Mouse (Mus musculus): ENCODE measurements around the gene Ice2. TPM values are rescaled to one million over a fixed set of nuclear protein-coding genes. Genes with fewer than 3 reads are reported as not detected.
A peak's percentile ranks its signal among the peaks of the same experiment; 100 is the strongest.

Gene Ice2
- polyA plus RNA-seq, 1 experiment: 2.6 TPM

DNA sequence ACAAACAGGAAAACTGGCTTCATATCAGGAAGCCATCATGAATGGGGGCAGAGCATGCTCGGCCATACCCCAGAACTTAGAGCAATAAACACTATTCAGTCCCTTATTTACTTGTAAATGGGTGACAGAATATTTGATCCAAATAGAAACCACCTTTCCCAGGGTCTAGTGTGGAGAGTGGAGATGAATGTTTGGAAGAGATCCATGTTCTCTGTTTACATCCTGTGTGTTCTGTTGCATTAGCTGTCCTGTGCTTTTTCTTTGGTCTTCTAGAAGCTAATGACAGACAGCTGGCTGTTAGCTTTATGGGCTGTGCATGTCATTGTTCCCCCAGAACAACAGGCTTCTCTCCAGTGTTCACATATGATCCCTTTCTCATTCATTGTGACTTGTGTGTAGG, 12.8 kb upstream of the Ice2 start:
- Histone ChIP-seq H3K27me3 (ENCODE audit: control insufficient read depth, insufficient read depth, insufficient read length) (no peaks in the 10 kb centered on the region), H3K79me3 (ENCODE audit: low read depth) (no peaks in the 10 kb centered on the region), H3K79me2 (ENCODE audit: control insufficient read depth, insufficient read depth) (no peaks in the 10 kb centered on the region), H3K4me3 (ENCODE audit: insufficient read depth, poor library complexity, severe bottlenecking) (no peak overlapping the region), H3ac (ENCODE audit: control insufficient read depth, insufficient read length, low read depth) (no peak overlapping the region), H3K36me3 (ENCODE audit: control insufficient read depth, insufficient read depth) (no peaks in the 10 kb centered on the region)
- TF ChIP-seq USF1 (IDR thresholded peaks at IDR 0.05; ENCODE audit: low read depth) (no peak), MYOG (IDR thresholded peaks at IDR 0.05; ENCODE audit: control insufficient read depth, extremely low read depth, insufficient read length) (no peak), FOSL1 (IDR thresholded peaks at IDR 0.05; ENCODE audit: insufficient read depth, low read length, poor library complexity, severe bottlenecking) (no peak), MAX (IDR thresholded peaks at IDR 0.05) (no peak), MYOD1 (IDR thresholded peaks at IDR 0.05; ENCODE audit: control insufficient read depth, insufficient read length, low read depth) (no peak), CTCF (IDR thresholded peaks at IDR 0.05; ENCODE audit: control insufficient read depth, insufficient read depth, insufficient read length) (no peak), CEBPB (IDR thresholded peaks at IDR 0.05; ENCODE audit: low read depth) (no peak)

DNA sequence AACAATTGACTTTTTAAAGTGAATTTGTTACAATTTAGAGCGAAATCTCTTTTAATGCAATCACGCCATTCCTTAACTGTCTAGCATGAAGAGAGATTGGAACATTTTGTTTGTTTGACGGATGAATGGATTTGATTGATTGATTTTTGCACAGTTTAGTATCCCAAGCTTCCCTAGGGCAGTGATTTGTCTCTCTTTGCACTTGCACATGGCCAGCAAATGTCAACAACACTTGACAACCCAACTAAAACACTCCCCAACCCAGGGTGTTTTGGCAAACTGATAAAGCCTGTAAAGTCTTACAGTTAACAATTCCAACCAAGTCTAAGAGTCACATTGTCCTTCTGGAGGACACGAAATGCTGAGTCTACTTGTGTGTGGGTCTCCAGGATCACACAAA, 10.4 kb upstream of the Ice2 start:
- Histone ChIP-seq H3K27me3 (ENCODE audit: control insufficient read depth, insufficient read depth, insufficient read length) (no peaks in the 10 kb centered on the region), H3K79me2 (ENCODE audit: control insufficient read depth, insufficient read depth) (no peaks in the 10 kb centered on the region), H3K4me3 (ENCODE audit: insufficient read depth, poor library complexity, severe bottlenecking) (no peak overlapping the region), H3ac (ENCODE audit: control insufficient read depth, insufficient read length, low read depth) (no peak overlapping the region), H3K79me3 (ENCODE audit: low read depth) (no peaks in the 10 kb centered on the region), H3K36me3 (ENCODE audit: control insufficient read depth, insufficient read depth) (no peaks in the 10 kb centered on the region)
- TF ChIP-seq FOSL1 (IDR thresholded peaks at IDR 0.05; ENCODE audit: insufficient read depth, low read length, poor library complexity, severe bottlenecking): no peak

DNA sequence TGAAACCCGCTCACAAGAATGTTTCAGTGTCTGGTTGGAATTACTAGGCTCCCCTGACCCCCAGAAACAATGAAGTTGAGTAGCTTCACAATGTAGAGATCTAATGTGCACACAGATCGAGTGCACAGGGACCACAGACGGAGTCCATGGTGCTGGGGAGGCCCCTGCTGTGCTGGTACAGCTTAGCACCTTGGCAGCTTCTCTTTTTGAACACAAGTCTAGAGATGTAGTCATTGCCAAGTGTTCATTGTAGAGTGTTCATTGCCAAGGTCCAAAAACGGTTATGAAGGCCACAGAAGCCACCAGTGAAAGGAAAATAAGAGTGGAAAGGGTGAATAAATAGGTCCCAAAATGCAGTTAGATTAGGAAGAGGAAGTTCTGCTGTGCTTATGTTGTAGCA, 7.1 kb upstream of the Ice2 start:
- H3ac ChIP-seq (ENCODE audit: control insufficient read depth, insufficient read length, low read depth): no peak overlapping the region
- no peaks in the 10 kb centered on the region for H3K27me3 ChIP-seq (ENCODE audit: control insufficient read depth, insufficient read depth, insufficient read length)
- TF ChIP-seq CTCF (IDR thresholded peaks at IDR 0.05; ENCODE audit: control insufficient read depth, insufficient read depth, insufficient read length): no peak
- TF ChIP-seq MYOD1 (IDR thresholded peaks at IDR 0.05; ENCODE audit: control insufficient read depth, insufficient read length, low read depth): no peak
- no peak for TF ChIP-seq CEBPB (IDR thresholded peaks at IDR 0.05; ENCODE audit: low read depth)

DNA sequence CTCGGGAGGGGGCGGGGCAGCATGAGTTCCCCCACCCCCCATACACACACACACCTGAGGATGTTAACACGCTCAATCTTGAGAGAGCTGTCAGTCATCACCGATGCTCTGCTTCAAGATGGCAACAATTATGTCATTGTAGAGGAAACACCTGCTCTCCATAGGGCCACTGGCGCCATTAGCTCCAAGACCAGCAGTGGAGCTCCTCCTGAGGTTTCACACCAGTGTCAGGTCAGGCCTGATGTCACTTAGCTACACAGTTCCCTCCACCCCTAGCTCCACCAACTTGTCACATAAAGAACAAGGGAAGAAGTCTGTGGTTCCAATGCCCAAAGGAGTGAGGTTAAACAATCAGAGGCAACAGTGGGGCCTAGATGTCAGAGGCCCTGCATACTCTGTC, 3.5 kb upstream of the Ice2 start:
- Histone ChIP-seq H3K79me3 (ENCODE audit: low read depth) (peaks cover 6% of the 10 kb centered on the region), H3K27me3 (ENCODE audit: control insufficient read depth, insufficient read depth, insufficient read length) (no peaks in the 10 kb centered on the region), H3K4me3 (ENCODE audit: insufficient read depth, poor library complexity, severe bottlenecking) (no peak overlapping the region), H3K79me2 (ENCODE audit: control insufficient read depth, insufficient read depth) (peaks cover 14% of the 10 kb centered on the region), H3K36me3 (ENCODE audit: control insufficient read depth, insufficient read depth) (no peaks in the 10 kb centered on the region), H3ac (ENCODE audit: control insufficient read depth, insufficient read length, low read depth) (no peak overlapping the region)
- TF ChIP-seq USF1 (IDR thresholded peaks at IDR 0.05; ENCODE audit: low read depth) (no peak), MAX (IDR thresholded peaks at IDR 0.05) (no peak), MYOD1 (IDR thresholded peaks at IDR 0.05; ENCODE audit: control insufficient read depth, insufficient read length, low read depth) (no peak), FOSL1 (IDR thresholded peaks at IDR 0.05; ENCODE audit: insufficient read depth, low read length, poor library complexity, severe bottlenecking) (no peak), MYOG (IDR thresholded peaks at IDR 0.05; ENCODE audit: control insufficient read depth, extremely low read depth, insufficient read length) (no peak), CEBPB (IDR thresholded peaks at IDR 0.05; ENCODE audit: low read depth) (no peak), CTCF (IDR thresholded peaks at IDR 0.05; ENCODE audit: control insufficient read depth, insufficient read depth, insufficient read length) (no peak)

More for the DNA sequence above, 7.1 kb upstream of the Ice2 start:
- H3K79me2 ChIP-seq (ENCODE audit: control insufficient read depth, insufficient read depth): no peaks in the 10 kb centered on the region
- no peaks in the 10 kb centered on the region for H3K79me3 ChIP-seq (ENCODE audit: low read depth)
- no peak overlapping the region for H3K4me3 ChIP-seq (ENCODE audit: insufficient read depth, poor library complexity, severe bottlenecking)
- H3K36me3 ChIP-seq (ENCODE audit: control insufficient read depth, insufficient read depth): no peaks in the 10 kb centered on the region

- Histone ChIP-seq H3K4me3 (ENCODE audit: insufficient read depth, poor library complexity, severe bottlenecking) (peak overlapping the region; percentile 83), H3K79me3 (ENCODE audit: low read depth) (peaks cover 6% of the 10 kb centered on the region), H3K79me2 (ENCODE audit: control insufficient read depth, insufficient read depth) (peaks cover 15% of the 10 kb centered on the region), H3ac (ENCODE audit: control insufficient read depth, insufficient read length, low read depth) (no peak overlapping the region), H3K36me3 (ENCODE audit: control insufficient read depth, insufficient read depth) (peaks cover 14% of the 10 kb centered on the region), H3K27me3 (ENCODE audit: control insufficient read depth, insufficient read depth, insufficient read length) (no peaks in the 10 kb centered on the region)
- TF ChIP-seq CTCF (IDR thresholded peaks at IDR 0.05; ENCODE audit: control insufficient read depth, insufficient read depth, insufficient read length) (no peak), FOSL1 (IDR thresholded peaks at IDR 0.05; ENCODE audit: insufficient read depth, low read length, poor library complexity, severe bottlenecking) (no peak), MAX (IDR thresholded peaks at IDR 0.05) (no peak), USF1 (IDR thresholded peaks at IDR 0.05; ENCODE audit: low read depth) (no peak), MYOG (IDR thresholded peaks at IDR 0.05; ENCODE audit: control insufficient read depth, extremely low read depth, insufficient read length) (no peak), CEBPB (IDR thresholded peaks at IDR 0.05; ENCODE audit: low read depth) (no peak), MYOD1 (IDR thresholded peaks at IDR 0.05; ENCODE audit: control insufficient read depth, insufficient read length, low read depth) (no peak)
Observed at GRCm38 (mm10) chr9:69397432-69397759, 310 bp upstream of the Ice2 start.

DNA sequence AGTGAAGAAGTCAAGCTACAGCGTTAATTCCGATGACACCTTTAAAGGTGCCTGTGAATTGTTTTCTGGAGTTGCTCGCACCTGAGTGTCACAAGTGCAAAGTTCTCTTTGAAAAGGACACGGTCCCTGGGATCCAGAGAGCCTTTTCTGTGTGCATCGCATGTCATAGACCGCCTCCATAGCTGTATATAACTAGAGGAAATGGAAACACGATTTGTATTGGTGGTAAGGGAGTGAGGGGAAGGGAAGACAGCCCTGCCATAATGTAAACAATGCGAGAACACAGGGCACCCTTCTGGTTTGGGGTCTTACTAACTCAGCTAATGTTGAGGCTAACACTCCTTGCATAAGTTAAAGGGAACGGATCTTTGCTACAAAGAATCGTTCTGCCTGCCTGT, 746 bp downstream of the Ice2 start:
- no peak for TF ChIP-seq MYOD1 (IDR thresholded peaks at IDR 0.05; ENCODE audit: control insufficient read depth, insufficient read length, low read depth)
- TF ChIP-seq MYOG (IDR thresholded peaks at IDR 0.05; ENCODE audit: control insufficient read depth, extremely low read depth, insufficient read length): no peak
- no peak for TF ChIP-seq CEBPB (IDR thresholded peaks at IDR 0.05; ENCODE audit: low read depth)
- no peak for TF ChIP-seq CTCF (IDR thresholded peaks at IDR 0.05; ENCODE audit: control insufficient read depth, insufficient read depth, insufficient read length)
- TF ChIP-seq USF1 (IDR thresholded peaks at IDR 0.05; ENCODE audit: low read depth): no peak
- TF ChIP-seq FOSL1 (IDR thresholded peaks at IDR 0.05; ENCODE audit: insufficient read depth, low read length, poor library complexity, severe bottlenecking): no peak
- TF ChIP-seq MAX (IDR thresholded peaks at IDR 0.05): no peak
- Histone ChIP-seq H3K79me2 (ENCODE audit: control insufficient read depth, insufficient read depth) (peaks cover 15% of the 10 kb centered on the region), H3K27me3 (ENCODE audit: control insufficient read depth, insufficient read depth, insufficient read length) (no peaks in the 10 kb centered on the region), H3K36me3 (ENCODE audit: control insufficient read depth, insufficient read depth) (peaks cover 14% of the 10 kb centered on the region), H3ac (ENCODE audit: control insufficient read depth, insufficient read length, low read depth) (peak overlapping the region; percentile 93), H3K4me3 (ENCODE audit: insufficient read depth, poor library complexity, severe bottlenecking) (peak overlapping the region; percentile 83), H3K79me3 (ENCODE audit: low read depth) (peaks cover 6% of the 10 kb centered on the region)
